Mouse (Mus musculus) urinary bladder, adult 2 months (tissue): ENCODE measurements at regions not wholly inside any gene's neighbourhood (a gene's known extent, or its start where the extent isn't known, plus 50 kb on each side); places are given as distances from the start of the nearest gene placed in this dataset.

Experiments
- DNase-seq: peaks from one replicate; pipeline ENCODE4 v3.0.0; 2022; ENCODE audit warnings: low spot score

DNA sequence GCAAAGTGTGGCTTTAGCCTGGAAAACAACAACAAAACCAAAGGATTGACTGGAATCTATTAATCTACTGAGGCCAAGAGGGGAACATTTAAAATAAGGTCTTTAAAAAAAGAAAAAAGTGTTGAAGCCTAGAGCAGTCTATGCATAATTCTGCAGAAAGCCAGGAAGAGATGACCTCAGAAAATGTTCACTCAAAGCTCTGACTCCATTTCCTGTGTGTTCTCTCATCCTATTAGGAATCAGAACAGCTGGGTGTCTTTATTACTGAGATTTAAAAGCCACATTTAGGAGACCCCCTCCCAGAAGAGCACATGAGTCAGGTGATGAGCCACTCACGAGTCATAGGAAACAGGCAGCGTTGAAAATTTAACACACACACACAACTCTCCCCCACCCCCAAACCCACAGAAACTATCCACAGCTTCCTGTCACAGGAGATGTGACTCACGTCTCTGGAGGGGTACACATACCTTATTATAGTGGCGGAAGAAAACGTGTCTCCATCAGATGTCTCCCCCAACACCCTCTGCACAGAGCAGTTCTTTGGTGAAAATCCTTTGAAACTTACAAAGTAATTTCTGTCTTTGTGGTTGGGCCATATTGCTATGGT, 140.2 kb upstream of the Hmga2 start:
- no peak for DNase-seq

GRCm38 (mm10) chr10:120612351-120612750, 136.1 kb upstream of the Hmga2 start:
- no peak for DNase-seq

DNA sequence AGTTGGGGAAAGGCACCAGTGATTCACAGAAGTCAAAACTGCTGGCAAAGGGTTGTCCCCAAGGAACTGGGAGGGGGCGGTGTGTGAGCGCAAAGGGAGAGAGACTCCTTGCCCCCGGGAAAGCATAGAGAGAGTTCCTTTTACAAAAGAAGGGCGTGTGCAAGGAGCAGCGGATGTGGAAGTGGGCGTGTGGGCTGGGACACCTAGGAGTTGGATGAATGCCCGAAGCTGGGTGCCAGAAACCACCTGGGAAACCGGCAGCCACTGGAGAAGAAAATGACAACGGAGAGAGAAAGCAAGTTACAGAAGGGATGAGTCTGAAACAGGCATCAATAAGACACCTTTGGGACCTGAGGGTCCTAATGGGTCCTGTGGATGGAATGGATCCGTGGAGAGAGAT, 133.8 kb upstream of the Hmga2 start:
- DNase-seq = no peak

GRCm38 (mm10) chr10:120604506-120604905, 128.2 kb upstream of the Hmga2 start:
- DNase-seq = no peak

- DNase-seq = no peak
These were observed 126.9 kb upstream of the Hmga2 start for GRCm38 (mm10) chr10:120603167-120603566.

DNA sequence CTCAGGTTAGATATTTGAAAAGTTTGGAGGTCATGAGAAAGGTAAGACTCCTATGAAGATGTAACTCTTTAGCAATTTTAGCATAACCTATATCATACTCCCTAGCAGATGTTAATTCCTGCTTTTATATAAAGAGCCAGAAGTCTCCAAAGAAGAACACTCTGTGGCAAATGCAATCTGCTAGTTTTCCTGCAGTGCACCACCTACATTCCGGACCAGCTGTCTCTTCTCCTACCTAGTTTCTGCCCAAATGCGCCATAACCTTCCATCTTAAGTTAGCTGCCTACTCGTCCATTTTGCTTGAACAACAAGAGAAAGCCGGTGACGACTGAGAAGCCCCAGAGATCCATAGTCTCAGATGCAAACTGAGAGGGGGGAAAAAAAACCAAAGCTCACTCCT, 124.5 kb upstream of the Hmga2 start:
- DNase-seq = no peak

DNA sequence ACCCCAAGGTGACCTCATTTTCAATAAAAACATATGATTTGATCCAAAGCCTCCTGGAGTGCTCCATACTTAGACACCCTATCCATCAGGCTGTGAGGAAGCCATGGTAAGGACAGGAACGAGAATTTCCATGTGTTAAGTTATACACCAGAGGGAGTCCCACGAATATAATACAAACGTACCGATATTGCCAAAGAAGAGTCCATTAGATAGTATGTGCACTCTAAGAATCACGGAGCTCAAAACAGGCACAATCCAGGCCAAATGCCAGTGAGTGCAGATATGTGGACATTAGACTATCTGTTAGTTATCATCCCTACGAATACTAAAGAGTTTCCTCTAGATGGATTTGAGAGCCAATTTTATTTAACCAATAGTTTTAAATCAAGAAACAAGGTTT, 123.3 kb upstream of the Hmga2 start:
- no peak for DNase-seq

- no peak for DNase-seq
These were observed 121.1 kb upstream of the Hmga2 start for GRCm38 (mm10) chr10:120597320-120597887.

- DNase-seq = no peak
These were observed 118.9 kb upstream of the Hmga2 start for GRCm38 (mm10) chr10:120595145-120595544.

GRCm38 (mm10) chr10:120593876-120594275, 117.6 kb upstream of the Hmga2 start:
- no peak for DNase-seq

DNA sequence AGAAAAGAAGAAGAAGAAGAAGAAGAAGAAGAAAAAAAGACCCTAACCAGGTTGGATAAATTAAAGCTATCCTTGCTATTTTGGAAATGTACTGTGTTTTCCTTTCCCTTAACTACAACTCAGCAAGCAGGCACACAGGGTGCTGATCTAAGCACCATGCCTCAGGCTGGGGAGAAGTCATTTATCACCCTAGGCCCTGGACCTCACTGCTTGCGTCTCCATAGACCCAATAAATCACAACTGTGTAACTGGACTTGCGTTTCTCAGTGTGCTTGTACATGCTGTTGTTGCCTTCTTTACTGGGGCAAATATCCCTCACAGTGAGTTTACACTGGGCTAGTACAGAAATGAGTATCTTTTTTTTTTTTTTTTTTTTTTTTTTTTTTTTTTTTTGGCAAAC, 113.4 kb upstream of the Hmga2 start:
- DNase-seq = no peak

- DNase-seq = no peak
These were observed 111.8 kb upstream of the Hmga2 start for GRCm38 (mm10) chr10:120587854-120588633.

GRCm38 (mm10) chr10:120587179-120587578, 110.9 kb upstream of the Hmga2 start:
- no peak for DNase-seq

GRCm38 (mm10) chr10:120582497-120582896, 106.2 kb upstream of the Hmga2 start:
- DNase-seq = no peak

DNA sequence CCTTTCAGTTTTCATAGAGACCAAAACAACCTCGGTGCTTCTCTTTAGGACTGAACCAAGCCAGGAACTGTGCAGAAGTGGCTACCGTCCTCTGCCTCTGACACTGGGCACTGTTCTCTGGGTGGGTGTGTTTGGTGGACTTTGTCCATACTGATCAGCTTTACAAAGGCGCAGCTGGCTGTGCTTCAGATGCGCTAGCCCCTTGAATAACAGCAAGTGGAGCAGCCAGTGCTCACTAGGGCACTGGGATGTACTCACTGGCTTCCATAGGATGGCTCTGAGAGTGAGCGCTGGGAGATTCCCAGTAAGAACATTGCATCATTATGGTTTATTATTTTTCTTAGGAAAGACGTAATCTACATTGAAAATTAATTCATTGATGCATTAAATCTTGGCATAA, 105.3 kb upstream of the Hmga2 start:
- DNase-seq = no peak

DNA sequence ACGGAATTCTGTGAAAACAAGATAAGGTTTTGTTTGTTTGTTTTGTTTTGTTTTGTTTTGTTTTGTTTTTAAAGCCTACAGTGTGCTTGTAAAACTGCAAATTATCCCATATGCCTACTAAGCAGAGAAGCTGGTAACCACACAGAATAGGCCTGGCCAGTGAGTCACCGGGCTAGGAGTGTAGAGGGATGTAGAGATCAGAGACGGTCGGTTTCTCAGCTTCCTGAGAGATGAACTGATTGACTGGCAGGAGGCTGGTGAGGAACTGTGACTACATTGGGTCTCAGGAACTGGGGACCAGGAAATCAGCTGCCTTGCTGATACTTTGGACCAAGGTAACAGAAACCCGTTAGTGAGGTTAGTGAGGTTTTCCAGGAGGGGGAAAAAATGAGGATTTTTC, 100.6 kb upstream of the Hmga2 start:
- no peak for DNase-seq

- no peak for DNase-seq
These were observed 99.9 kb upstream of the Hmga2 start for GRCm38 (mm10) chr10:120576148-120576547.

DNA sequence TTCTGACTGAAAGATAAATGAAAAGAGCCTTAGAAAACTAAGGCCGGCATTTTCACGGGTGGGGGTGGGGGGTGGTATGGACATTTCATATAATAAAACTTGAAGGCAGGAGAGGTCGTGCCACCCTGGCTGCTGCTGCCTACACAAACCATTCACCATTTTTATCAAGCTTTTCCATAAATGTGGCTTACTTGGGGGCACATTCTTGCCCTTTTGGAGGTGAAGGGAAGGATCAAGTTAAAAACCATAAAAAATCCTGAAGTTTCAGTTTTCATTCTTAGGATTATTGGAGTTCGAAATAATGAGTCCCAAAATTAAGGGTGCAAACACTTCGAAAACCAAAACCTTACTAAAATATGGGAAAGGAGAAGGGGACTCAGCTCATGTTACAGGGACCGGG, 95.1 kb upstream of the Hmga2 start:
- DNase-seq = no peak

GRCm38 (mm10) chr10:120565992-120566391, 89.7 kb upstream of the Hmga2 start:
- no peak for DNase-seq

GRCm38 (mm10) chr10:120564859-120565258, 88.6 kb upstream of the Hmga2 start:
- no peak for DNase-seq

DNA sequence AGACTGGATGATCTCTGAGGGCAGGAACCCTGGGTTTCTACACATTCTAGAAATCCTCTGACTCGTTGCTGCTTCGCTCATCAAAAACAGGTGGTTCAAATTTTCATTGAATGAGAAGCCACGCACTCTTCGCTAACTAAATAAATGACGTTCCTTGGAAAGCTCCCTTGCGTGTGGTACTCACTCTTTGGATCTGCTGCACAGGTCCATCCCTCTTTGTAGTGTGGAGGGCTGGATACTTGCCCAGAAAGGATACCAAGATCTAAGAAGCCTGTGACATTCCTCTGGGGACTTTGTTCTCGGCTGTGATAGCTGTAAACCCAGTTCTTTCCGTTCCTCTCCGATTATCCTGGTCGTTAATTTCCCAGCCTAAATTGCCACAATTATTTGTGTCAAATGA, 87.7 kb upstream of the Hmga2 start:
- DNase-seq = no peak

DNA sequence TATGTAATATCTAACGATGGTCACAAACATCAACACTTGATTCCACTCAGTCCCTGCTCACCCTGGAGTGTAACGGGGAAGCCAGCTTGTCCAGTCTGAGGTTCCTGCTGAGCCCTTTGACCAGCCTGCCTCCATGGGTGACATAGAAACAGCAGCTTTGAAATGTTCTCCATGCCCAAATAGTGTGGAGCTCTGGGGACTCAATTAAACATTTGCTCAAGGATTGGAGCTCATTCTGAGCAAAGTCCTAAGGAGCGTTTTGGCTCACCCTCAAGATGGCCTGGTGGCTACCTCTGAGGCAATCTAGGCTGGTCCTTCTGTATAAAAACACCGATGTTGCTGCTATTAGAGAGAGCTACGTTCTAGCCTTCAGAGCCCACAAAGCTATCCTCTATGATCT, 85.6 kb upstream of the Hmga2 start:
- DNase-seq = no peak

- DNase-seq = no peak
These were observed 81.7 kb upstream of the Hmga2 start for GRCm38 (mm10) chr10:120557850-120558447.
